Mouse (Mus musculus): ENCODE results near the gene Pde11a.

The Pde11a gene

DNA sequence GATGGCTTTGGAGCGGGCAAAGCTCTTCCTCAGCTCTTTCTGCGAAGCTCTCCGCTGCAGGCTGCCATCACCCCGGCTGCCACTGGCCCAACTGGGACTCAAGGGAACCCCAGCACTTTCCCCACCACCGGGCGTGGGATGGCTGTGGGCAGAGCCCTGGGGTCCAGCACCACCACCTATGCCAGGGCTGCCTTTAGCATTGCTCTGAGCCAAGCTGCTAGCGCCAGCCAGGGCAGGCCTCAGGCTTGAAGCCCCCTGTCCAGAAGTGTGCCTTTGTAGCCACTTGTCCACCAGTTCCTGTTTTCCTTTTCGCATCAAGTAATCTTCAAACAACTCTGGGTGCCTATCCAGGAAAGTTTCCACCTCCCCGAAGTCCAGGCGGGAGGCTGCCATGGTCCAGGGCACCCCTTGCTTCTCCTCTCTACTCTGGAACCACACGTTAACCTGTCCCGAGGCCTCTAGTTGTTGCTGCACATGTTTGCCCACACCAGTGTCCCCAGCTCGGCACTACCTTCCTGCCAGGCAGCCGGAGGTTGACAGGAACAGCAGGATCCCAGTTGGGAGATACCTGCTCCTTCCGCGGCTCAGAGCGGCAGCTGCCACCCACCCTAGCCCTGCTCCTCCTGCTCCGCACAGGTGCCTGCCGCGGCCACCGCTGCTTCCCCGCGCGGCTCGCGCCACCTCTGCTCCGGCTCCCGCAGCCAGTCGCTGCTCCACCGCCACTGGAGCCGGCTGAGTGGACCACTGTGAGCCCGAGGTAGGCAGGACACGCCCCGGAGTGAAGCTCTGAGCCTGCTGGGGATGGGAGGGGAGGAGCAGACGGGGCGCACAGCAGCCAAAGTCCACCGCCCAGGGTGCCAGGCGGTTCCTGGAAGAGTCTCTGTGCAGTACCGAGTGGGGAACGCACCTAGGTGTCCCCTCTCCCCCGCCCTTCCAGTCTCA lies at the start of gene Pde11a:
TSS of gene Pde11a (minus strand) at position 560 of the 942 bp plus-strand sequence.
- DNase-seq (ENCODE audit: low read depth), result no peak

DNA sequence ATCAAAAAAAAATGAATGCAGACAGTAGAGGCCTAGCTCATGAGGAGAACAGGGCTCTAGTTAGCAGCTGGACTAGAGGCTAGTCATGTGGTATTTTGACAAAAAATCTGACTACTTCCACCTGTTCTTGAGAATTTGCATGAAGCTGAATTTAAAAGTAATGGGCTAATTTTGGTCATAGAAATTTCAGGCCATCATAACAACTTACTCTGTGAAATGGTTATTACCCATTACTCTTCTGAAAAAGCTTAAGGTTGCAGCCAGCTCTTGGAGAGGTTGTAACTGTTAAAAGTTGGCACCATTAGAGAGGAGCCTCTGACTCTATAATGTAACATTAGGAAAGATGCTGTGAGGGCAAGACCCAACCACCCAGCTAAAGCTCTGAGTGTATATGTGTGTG lies 48.0 kb upstream of the Pde11a start:
- no peak for DNase-seq (ENCODE audit: low read depth)

DNA sequence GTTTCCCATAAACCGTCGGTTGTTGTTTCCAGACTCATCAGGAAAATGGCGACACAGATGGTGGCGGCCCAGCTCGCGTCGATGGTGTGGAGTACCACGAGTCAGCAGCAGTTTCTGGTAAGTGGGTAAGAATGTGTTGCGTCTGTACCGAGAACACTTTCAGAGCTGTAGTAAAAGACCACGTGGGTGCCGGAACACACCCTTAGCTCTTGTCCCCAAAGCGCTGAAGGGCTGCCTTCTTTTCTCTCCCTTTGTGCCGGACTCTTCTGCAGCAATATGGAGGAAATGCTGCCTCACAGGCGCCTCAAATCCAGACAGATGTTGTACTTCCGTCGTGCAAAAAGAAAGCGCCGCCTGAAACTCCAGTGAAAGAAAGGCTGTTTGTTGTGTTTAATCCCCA lies 40.1 kb upstream of the Pde11a start:
- DNase-seq (ENCODE audit: low read depth), result no peak

DNA sequence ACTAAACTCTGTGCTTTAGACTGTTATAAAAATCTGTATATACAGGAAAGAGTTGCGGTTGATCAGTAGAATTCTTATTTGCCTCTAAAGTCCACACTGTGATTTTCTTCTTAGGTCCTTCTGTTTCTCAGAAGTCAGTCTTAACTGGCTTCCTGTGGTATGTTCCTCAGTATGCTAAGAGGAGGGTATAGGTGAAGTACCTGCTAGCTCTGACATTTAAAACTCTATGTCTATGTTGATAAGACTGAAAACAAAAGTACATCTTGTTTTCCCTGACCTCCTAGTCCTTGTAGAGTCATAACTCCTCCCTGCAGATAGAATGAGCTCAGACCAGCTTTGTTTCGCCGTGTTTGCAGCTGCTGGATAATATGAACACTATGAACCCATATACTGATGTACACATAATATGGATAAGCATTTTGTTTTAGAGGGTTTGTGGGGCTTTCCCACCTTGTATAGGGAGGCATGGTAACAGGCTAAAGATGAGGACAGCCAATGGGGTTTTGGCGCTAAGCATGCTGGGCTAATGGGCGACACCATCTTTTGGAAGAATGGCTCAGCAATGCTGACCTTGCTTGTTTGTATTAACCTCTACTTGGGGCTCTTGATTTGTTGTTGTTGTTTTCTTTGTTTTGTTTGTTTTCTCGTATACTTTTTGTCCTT lies 36.1 kb upstream of the Pde11a start:
- no peak for DNase-seq (ENCODE audit: low read depth)

DNA sequence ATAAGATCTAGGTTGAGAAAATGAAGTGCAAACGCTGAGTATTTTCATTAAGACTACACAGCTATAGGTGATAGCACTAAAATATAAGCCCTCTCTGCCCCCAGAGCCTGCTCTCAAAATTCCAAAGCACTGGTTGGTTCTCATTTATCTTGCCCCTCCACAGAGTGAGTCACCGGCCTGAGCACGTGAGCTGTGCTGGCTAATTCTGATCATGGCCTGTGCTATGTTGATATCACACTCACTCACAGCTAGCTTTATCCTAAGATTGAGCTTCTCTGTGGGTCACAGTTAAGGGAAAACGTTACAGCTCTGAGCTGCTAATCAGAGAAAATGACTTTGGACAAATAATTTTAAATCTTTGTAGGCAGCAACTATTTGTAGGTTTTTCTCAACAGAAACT lies 33.7 kb upstream of the Pde11a start:
- peak; percentile 40 for DNase-seq (ENCODE audit: low read depth)

DNA sequence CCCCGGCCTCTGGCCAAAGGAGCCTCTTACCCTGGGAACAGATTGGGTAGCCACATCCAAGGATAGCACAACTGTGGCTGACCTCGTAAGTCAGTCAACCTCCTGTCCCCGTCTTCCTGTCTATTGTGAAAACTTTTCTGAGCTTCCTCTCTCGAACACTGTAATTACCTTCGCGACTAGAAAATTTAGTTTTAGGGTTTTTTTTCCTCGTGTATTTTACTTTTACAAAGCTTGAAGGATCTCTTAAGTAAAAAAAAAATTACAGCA lies 32.0 kb upstream of the Pde11a start:
- DNase-seq (ENCODE audit: low read depth), result peak; percentile 22

DNA sequence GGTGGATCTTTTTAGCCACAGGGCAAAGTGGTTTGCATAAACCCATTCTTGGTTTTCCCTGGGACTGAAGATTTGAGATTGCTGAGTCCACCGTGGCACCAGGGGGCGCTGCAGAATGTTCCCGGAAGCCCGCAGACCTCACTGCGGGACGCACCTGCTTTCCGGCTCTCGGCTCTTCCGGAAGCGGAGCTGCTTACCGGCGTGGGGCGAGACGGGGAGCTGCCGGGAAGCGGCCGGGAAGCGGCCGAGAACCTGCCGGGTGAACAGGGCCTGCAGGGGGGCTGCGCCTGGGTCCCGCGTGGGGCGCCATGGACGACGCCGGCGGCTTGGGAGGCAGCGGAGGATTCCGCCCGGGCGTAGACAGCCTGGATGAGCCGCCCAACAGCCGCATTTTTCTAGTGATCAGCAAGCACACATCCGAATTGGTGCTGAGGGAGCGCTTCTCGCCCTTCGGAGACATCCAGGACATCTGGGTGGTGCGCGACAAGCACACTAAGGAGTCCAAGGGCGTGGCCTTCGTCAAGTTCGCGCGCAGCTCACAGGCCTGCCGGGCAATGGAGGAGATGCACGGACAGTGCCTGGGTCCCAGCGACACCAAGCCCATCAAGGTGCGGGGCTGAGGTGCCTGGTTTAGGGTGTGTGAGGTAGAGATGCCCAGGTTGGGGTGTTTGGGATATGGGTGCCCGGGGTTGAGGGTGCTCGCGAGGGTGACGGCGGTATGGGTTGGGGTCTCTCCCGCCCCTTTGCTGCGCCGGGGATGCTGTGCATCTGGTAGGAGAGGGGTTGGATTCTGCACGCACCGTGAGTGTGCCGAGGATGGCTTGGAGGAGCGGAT lies 31.5 kb upstream of the Pde11a start, which contains the start of gene Rbm45:
TSS of gene Rbm45 (plus strand) at position 164 of the 835 bp plus-strand sequence.
- peak; percentile 92 for DNase-seq (ENCODE audit: low read depth)

DNA sequence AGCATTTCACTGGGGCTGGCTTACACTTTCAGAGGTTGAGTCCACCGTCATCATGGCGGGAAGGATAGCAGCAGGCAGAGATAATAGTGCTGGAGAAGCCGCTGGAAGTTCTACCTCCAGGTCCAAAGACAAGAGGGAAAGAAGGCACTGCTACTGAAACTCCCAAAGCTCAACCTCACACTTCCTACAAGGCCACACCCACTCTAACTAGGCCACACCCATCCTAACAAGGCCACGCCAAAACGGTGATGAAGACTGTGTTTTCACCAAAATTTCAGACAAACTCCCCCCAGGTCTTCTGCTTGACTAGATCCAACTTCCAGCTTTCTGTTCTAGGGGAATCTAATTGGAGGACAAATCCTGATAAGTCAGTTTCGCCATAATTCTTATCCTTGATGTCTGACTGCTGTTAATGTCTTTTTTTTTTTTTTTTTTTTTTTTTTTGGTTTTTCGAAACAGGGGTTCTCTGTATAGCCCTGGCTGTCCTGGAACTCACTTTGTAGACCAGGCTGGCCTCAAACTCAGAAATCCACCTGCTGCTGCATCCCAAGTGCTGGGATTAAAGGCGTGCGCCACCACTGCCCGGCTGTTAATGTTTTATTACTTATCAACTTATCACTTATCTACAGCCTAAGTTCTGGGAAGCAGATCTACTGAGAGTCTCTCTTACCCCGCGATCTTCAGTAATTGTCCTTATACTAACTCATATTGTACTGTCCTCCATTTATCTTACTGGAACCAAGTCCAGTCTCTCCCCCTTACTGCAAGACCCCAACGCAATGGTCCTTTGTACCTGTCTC lies 30.5 kb upstream of the Pde11a start:
- no peak for DNase-seq (ENCODE audit: low read depth)

DNA sequence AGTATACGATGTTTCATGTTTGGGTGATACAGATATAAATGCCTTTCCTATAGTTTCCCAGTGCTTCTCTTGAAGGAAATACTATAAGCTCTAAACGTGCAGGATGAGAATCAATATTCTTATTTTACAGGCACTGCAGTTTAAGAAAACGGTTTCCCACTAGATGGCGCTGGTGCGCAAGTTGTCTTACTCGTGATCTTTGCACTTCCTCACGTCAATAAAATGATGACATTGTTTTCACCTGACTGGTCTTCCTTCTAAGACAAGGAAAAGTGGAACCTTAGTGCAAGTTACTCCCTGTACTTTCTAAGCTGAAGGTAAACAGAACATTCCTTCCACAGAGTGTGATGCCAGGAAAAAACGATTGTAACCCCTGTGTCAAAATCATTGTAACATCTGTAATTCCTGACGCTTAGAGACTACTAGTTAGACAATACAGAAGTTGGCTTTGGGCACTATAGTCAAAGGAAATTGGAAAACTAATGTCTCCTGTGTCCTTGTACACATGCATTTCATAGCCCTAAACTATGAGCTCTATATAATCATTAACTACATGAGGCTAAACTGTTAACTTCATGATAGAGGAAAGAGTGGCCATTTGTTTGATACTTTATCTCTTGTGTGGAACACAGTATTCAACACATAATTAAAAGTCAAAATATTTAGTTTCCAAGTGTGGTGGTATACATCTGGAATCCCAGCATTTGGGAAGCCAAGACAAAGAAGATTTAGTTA lies 28.8 kb upstream of the Pde11a start:
- DNase-seq (ENCODE audit: low read depth), result peak; percentile 93

DNA sequence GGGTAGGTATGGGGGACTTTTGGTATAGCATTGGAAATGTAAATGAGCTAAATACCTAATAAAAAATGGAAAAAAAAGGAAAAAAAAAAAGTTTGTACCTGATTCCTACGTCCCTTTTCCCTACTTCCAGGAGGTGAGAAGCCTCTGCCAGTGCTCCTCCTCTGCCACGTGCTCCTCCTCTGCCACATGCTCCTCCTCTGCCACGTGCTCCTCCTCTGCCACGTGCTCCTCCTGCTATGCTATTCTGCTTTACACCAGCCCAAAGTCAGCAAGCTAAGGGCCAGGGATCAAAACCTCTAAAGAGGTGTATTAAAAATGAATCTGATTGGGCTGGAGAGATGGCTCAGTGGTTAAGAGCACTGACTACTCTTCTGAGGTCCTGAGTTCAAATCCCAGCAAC lies 27.2 kb upstream of the Pde11a start:
- no peak for DNase-seq (ENCODE audit: low read depth)

DNA sequence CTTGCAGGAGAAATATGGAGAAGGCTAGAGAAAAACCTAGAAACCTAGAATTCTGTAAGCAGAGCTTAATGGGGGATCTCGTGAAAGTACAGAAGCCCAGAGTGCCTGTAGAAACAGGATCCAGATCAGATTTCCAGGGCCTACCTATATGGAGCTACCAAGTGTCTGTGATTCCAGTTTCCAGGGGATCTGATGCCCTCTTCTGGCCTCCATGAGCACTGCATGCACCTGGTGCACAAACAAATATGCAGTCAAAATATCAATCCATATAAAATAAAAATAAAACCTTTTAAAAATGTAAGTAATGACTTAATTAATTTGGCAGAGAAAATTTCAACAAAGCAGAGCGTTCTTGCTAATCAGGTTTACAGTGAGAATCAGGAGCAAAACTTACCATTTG lies 23.5 kb upstream of the Pde11a start:
- peak; percentile 49 for DNase-seq (ENCODE audit: low read depth)

DNA sequence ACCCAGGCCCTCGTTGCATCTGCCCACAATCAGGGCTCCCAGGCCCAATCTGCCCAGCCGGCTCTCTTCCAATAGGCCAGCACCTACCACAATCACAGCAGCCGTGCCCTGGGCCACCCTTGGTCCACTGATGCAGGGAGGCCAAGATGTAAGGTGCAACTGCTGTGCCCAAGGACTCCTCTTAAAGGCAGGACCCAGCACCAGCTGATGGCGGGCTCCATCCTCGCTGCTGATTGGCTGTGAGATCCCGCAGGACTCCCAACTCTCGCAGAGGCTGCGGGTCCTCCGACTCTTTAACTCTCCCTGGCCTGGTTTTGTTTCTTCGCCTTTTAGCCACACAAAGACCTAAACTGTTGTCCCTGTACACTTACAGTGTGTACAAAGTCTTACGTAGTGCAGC lies 21.7 kb upstream of the Pde11a start, which contains the start of gene Cyct:
TSS of gene Cyct (minus strand) at position 225 of the 400 bp plus-strand sequence.
- DNase-seq (ENCODE audit: low read depth), result no peak

DNA sequence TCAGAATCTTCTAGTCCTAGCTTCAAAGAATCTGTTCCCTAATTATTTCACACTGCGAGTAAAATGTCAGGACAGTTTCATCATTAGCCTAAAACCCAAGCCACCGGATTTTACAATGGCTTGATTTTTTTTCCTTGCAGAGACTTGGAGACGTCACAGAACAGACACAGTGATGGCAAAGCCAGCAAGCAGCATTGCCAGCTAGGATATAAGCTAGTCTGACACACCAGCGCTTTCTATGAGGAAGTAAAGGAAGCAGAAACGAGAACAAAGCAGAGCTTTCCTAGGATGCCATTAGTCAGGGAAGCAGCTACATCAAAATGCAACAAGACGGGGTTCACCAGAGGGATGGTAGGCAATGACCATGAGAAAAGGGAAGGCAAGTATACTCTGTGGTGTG lies 9.3 kb upstream of the Pde11a start:
- DNase-seq (ENCODE audit: low read depth), result no peak

DNA sequence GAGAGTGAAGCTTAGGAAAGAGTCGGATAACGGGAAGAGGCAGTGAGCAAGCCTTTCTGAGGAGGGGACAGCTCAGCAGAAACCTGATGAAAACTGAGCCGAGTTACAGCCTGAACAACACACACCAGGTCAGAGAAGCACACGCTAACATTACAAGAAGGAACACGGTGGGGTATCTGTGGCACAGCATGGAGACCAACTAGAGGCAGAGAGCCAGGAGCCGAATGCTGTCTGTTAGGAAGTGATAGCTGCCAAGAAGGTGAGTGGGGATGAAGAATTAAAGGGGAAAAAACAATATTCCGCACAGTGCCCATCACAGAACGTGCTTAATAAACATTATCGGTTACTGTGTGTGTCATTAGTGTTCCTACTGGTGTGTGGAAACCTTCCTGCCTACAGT lies 3.6 kb upstream of the Pde11a start:
- DNase-seq (ENCODE audit: low read depth), result no peak

DNA sequence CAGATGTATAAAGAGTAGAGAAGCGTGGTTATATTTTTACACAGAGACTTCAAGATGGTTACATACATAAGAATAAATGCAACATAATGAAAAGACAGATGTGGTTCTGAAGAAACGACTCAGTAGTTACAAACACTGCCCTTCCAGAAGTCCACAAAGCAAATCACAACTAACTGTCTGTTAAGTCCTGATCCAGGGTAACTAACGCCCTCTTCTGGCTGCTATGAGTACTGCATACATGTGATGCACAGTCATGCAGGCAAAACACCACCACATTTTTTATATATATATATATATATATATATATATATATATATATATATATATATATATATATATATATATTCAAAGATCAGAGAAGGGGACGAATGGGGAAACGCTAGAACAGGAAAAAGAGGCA lies 4.0 kb downstream of the Pde11a start:
- peak; percentile 20 for DNase-seq (ENCODE audit: low read depth)

DNA sequence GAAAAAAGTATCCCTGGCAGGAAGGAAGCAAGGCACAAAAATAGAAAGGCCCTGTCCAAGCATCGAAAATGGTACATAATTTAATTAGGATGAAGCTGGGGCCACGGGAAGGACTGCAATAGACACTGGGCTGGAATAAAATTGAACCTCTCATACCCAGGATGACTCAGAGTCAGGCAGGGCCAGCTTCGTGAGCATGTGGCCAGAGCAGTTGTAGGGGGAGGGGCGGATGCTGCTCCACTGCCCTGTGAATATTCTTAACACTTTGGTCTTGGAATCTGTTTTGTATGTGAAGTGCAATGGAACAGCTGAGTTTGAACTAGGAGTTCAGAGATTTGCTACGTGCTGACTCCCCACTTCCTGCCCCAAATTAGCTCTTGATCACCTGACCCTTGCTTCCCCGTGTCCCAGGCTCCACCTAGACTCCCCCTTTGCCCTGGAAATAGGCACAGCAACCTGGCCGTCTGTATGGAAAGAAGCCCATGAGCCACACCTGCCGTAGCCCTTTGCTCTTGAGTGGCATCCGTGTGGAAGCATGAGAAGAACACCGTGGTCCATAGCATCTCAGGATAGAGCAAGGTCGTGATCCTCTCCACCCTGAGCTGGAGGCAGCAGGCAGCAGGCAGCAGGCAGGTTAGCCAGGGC lies 6.3 kb downstream of the Pde11a start:
- peak; percentile 68 for DNase-seq (ENCODE audit: low read depth)

DNA sequence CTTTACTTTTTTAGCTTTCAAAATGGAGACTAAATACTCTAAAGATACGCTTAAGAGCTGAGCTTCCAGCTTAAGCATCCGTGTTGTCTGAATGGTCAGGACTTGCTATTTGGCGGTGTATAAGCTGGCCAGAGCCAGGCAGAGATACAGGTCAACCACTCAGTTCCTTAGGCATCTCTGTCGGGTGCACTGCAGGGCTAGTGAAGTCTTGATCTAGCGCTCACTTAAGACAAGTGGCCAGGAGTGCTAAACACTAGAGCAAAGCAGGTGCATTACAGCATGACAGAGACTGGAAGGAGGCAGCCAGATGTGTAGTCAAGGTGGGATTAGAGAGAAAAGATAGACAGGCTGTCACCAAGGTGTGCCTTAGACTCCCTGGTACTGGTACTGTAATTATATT lies 8.5 kb downstream of the Pde11a start:
- DNase-seq (ENCODE audit: low read depth), result no peak

DNA sequence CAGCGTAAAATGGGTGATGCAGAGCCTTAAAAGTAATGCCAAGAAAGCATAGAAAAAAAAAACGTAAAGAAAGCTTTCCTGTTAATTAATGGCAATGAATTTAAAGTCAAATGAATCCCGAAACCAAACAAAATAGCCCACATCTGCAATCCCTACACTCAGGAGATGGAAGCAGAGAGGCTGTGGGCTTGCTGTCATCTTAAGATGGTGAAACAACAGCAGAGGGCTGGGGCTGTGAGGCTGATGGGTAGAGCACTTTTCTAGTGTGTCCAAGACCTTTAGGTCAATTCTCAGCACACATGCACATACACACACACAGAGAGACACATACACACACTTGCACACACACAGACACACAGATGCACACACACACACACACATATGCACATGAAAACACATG lies 12.4 kb downstream of the Pde11a start:
- no peak for DNase-seq (ENCODE audit: low read depth)

DNA sequence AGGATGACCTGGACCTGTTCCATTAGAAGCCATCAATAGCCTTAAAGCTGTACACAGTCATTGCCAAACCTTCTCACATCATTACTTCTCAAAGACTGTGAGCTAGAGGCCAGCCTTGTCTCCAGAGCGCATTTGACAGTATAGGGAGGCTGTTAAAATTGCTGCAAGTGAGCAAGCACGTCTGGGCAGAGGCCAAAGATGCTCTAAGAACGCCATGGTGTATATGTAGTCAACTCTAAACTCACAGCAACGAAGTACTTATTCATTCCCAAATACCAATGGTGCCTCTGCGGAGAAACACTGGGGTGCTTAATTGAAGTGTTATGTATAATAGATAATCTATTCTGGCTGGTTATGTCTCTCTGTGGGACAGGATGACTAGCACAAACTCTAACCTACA lies 14.1 kb downstream of the Pde11a start:
- DNase-seq (ENCODE audit: low read depth), result no peak

DNA sequence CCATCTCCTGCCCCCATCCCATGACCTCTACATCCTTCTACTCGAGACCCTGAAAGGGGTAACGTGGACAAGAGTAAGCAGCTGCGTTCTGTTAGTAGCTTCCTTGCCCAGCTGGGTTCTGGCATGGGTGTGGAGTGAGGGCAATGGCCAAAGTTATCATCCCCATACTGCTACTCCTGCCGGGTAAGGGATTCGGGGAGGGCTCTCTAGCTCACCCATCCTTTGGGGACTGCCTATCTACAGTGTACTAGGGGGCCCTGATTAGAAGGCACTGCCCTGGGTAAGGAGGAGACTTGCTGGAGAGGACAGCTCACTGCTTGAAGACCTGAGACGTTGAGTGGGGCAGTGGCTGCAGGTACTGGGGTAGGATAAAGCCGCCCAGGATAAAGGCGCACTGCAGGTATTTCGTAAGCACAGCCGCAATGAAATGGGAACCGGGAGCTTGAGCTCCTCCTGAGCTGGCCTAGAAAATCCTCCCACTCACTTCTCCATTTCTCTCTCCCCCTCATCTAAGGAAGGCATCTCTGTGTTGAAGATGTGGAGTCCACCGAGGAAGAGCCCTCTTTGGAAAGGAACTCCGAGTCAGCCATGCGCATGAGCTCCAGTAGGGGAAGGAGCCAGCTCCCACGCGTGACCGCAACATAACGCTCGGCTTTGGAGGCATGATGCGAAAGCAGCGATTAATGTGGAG lies 15.2 kb downstream of the Pde11a start:
- no peak for DNase-seq (ENCODE audit: low read depth)
